Mouse (Mus musculus) layer of hippocampus, adult 9-11 months (tissue): Measurements from ENCODE around the gene Medag.

Experiments used
- DNase-seq: peaks from one replicate; pipeline ENCODE4 v3.0.0; 2022

Gene Medag

GRCm38 (mm10) chr5:149411509-149412193 is at the start of gene Medag:
Gene Medag, plus strand, starts transcription at chr5:149411749.
- DNase-seq: peak; percentile 55

DNA sequence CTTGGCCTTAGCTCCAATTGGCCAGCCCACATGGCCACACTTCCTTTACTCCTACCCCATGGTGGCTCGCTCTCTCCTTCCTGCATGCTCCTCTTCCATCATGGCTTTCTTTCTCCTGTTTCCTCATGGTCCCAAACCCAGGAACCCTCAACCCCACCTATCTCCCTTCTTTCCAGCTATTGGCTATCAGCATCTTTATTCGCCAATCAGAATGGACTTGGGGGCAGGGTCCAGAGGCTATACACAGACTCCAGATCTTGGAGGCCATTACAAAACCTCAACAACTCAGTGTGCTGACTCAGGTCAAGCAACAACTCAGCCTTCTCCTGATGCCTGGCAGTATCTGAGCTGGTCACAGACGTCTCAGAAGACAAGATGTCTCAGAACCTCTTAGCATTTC is 48.9 kb upstream of the Medag start:
- no peak for DNase-seq

GRCm38 (mm10) chr5:149363903-149364755 is 47.4 kb upstream of the Medag start:
- DNase-seq: no peak

GRCm38 (mm10) chr5:149367011-149367410 is 44.5 kb upstream of the Medag start:
- DNase-seq: no peak

- no peak for DNase-seq
These were observed 43.7 kb upstream of the Medag start for GRCm38 (mm10) chr5:149367544-149368466.

DNA sequence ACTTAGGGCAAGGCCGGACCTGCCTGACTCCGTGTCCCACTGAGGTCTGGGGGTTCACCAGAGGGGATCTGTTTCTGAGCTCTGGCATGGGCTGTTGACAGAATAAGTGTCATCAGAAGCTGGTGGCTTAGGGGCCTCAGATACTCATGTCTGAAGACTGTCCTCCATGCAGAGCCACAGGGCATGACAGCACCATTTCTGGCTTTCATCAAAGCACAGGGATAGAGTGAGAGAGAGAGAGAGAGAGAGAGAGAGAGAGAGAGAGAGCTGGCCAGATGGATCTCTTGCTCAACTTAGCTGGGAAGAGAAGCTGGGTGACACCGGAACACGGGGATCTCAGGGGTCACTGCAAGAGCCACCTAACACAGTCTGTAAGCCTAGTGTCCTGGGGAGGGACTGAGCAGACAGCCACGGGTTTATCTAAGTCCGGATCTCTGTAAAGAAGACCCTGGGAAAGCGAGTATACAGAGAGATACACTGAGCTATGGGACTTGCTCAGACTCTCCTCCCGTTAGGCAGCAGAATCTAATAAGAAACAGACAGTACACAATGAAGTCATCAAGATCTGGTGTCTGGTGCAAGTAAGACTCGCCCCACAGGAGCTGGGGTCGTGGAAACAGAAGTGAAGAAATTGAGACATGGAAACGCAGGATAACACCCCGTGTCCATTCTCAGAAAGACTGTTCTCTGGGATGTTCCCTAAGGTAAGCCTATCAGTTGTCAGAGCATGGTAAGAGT is 42.8 kb upstream of the Medag start:
- no peak for DNase-seq

DNA sequence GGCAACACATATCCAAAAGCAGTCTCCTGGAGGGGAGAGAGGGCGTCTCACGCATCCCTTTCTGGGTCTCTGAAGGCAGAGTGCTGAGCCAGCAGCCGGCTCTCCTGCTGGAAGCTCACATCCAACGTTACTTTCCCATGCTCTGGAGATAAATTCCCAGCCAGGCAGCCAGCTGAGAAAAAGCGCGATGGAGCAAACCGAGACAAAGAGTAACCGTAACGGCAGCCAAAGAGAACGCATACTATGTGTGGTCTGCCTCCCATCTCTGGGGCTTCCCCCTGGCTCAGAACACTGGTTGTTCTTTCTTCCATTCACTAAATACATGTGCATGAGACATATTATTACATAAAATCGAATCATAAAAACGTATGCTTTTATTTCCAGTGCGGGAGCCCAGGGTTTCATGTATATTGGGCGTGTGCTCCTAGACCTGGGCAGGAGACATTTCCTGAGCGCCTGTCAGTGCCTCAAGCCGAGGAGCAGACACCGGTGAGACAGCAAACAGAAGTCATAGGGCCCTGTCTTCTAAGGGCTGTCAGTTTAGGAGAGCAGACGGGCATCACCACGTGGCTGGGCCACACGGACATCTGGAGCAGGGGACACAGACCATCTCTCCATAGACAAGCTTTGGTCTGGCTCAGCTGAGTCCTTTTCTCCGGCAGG is 42.0 kb upstream of the Medag start:
- no peak for DNase-seq

DNA sequence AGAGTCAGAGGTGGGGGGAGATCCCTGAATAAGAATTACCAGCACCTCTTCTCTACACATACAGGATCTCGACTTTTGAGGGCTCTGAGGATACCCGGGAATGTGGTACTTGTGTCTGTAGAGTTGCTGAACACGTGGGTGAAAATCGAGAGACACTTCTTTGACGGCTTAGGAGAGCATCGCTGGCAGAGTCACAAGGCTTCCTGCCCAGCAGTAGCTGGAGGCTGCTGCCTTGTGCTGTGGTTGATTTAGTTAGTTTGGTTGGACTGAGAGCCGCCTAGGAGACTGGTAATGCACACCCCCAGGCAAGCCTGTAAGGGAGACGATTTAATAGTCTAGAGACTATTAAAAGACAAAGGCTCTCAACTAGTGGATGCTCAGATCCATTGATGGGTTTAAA is 39.5 kb upstream of the Medag start:
- DNase-seq: no peak

- DNase-seq: no peak
These were observed 38.3 kb upstream of the Medag start for GRCm38 (mm10) chr5:149373224-149373623.

- peak; percentile 33 for DNase-seq
These were observed 37.5 kb upstream of the Medag start for GRCm38 (mm10) chr5:149374026-149374425.

DNA sequence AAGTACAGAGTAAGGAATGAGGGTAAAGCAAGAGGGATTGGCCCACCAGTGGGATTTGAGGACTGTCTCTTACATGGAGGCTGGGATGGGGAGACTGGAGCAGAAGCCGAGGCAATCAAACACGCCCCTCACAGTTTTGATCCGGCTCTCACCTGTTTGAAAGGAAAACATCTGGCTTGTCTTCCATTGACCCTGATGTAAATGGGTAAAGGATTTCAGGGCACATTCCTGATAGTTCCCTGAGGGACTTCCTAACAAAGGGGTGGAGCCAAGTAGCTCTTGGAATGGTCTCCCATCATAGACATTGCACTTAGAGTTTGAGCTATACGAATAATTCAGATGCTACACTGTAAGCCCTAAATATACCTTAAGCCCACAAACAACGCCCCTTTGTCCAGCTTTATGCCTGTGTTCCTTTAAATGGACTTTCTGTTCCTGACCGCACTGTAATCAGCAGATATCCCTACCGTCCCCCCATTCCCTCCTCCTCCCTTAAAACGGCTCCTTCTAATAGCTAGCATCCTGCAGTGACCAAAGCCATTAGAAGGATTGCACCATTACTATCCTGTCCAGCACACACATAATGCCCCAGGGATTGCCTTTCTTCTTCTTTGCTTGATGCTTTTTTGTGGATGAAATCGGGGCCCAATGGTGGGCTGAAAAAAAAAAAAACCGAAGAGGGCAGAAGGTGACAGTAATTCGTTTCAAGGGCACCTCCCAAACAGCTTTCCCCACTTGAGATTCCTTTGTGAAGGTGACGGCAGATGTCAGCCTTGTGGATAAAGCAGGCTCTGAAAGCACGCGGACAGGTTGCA is 36.3 kb upstream of the Medag start:
- no peak for DNase-seq

- DNase-seq: peak; percentile 78
These were observed 35.7 kb upstream of the Medag start for GRCm38 (mm10) chr5:149375889-149376212.

- no peak for DNase-seq
These were observed 35.2 kb upstream of the Medag start for GRCm38 (mm10) chr5:149376367-149376766.

GRCm38 (mm10) chr5:149377253-149377652 is 34.3 kb upstream of the Medag start:
- no peak for DNase-seq

GRCm38 (mm10) chr5:149378566-149378965 is 33.0 kb upstream of the Medag start:
- no peak for DNase-seq

DNA sequence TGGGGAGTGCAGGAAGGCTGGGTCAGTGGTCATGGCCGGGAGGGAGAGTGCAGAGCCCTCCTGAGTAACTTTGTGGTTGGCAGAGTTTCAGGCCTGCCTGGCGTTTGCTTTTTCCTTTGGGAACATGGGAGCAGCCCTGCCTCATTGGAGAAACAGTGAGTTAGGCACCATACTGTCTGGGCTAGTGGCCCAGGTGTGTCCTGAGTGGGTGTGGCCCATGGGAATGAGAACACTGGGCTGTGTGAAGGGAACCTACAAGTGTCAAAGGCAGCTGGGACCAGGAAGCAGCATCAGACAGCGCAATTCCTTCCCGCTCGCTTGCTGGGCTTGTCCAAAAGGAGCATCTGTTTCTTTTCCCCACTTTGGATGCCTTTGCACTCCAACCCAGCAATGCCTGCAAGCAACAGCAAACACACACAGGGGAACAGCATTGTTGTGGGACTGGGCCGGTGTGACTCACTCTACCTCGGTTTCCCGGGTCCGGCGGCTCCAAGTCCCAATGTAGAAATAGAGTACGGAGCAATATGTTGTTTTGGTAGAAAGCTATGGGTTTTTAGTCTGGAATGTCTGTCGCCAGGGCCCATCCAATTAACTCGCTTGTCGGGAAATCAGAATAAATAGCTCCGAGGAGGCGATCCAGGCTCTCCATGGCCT is 32.3 kb upstream of the Medag start:
- DNase-seq: peak; percentile 48

- no peak for DNase-seq
These were observed 31.7 kb upstream of the Medag start for GRCm38 (mm10) chr5:149379861-149380260.

GRCm38 (mm10) chr5:149380388-149380916 is 31.1 kb upstream of the Medag start:
- DNase-seq: peak; percentile 71

- no peak for DNase-seq
These were observed 29.6 kb upstream of the Medag start for GRCm38 (mm10) chr5:149381948-149382347.

DNA sequence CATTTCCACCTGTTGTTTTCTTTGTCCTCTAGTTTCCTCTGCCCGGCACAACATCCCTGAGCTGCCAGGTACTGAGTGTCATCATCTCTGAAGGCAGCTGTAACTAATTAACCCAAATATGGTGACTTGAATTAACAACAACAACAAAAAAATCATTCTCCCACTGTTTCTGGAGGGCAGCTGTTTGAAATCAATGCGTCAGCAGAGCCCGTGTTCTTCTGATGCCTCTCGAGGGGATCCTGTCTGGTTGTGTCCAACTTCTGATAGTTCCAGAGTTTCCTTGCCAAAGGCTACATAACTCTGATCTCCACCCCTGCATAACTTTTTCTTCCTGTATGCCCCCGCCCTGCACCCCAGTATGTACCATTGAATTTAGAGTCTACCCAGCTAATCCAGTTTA is 28.9 kb upstream of the Medag start:
- DNase-seq: no peak
